Mouse (Mus musculus): ENCODE measurements around the gene Ddx27.
A peak's percentile ranks its signal among the peaks of the same experiment; 100 is the strongest.

The Ddx27 gene

GRCm38 (mm10) chr2:167062965-167063880 lies 48.2 kb downstream of the Ddx27 start, which contains the start of gene Znfx1:
Znfx1 (minus strand) TSS chr2:167063015.
- peak; percentile 96 for DNase-seq (ENCODE audit: low read depth, low spot score)

GRCm38 (mm10) chr2:167063906-167064496 lies 49.0 kb downstream of the Ddx27 start:
- DNase-seq (ENCODE audit: low read depth, low spot score): peak; percentile 27

- no peak for DNase-seq (ENCODE audit: low read depth, low spot score)
Observed at GRCm38 (mm10) chr2:167064601-167065295, 49.8 kb downstream of the Ddx27 start.

GRCm38 (mm10) chr2:167066031-167066430 lies 51.0 kb downstream of the Ddx27 start:
- DNase-seq (ENCODE audit: low read depth, low spot score): no peak

- DNase-seq (ENCODE audit: low read depth, low spot score): no peak
Observed at GRCm38 (mm10) chr2:167066528-167067516, 51.8 kb downstream of the Ddx27 start.

GRCm38 (mm10) chr2:167067575-167067974 lies 52.6 kb downstream of the Ddx27 start:
- DNase-seq (ENCODE audit: low read depth, low spot score): no peak

GRCm38 (mm10) chr2:167070341-167070740 lies 55.3 kb downstream of the Ddx27 start:
- DNase-seq (ENCODE audit: low read depth, low spot score): no peak

GRCm38 (mm10) chr2:167071266-167071640 lies 56.3 kb downstream of the Ddx27 start:
- no peak for DNase-seq (ENCODE audit: low read depth, low spot score)

- peak; percentile 91 for DNase-seq (ENCODE audit: low read depth, low spot score)
Observed at GRCm38 (mm10) chr2:167071641-167072601, 56.9 kb downstream of the Ddx27 start.

GRCm38 (mm10) chr2:167074587-167074986 lies 59.6 kb downstream of the Ddx27 start:
- DNase-seq (ENCODE audit: low read depth, low spot score): no peak

GRCm38 (mm10) chr2:167076352-167076751 lies 61.4 kb downstream of the Ddx27 start:
- DNase-seq (ENCODE audit: low read depth, low spot score): no peak

- DNase-seq (ENCODE audit: low read depth, low spot score): no peak
Observed at GRCm38 (mm10) chr2:167076759-167077158, 61.8 kb downstream of the Ddx27 start.

GRCm38 (mm10) chr2:167077199-167077962 lies 62.4 kb downstream of the Ddx27 start:
- no peak for DNase-seq (ENCODE audit: low read depth, low spot score)

GRCm38 (mm10) chr2:167078486-167078885 lies 63.5 kb downstream of the Ddx27 start:
- DNase-seq (ENCODE audit: low read depth, low spot score): no peak

- DNase-seq (ENCODE audit: low read depth, low spot score): no peak
Observed at GRCm38 (mm10) chr2:167078931-167079495, 64.0 kb downstream of the Ddx27 start.

GRCm38 (mm10) chr2:167079535-167080257 lies 64.7 kb downstream of the Ddx27 start:
- no peak for DNase-seq (ENCODE audit: low read depth, low spot score)

GRCm38 (mm10) chr2:167080387-167080786 lies 65.4 kb downstream of the Ddx27 start:
- DNase-seq (ENCODE audit: low read depth, low spot score): no peak

GRCm38 (mm10) chr2:167081135-167081534 lies 66.1 kb downstream of the Ddx27 start:
- DNase-seq (ENCODE audit: low read depth, low spot score): no peak
